Comparison of ENCODE assay signal across 9 mouse cellular contexts in the genomic region with DNA sequence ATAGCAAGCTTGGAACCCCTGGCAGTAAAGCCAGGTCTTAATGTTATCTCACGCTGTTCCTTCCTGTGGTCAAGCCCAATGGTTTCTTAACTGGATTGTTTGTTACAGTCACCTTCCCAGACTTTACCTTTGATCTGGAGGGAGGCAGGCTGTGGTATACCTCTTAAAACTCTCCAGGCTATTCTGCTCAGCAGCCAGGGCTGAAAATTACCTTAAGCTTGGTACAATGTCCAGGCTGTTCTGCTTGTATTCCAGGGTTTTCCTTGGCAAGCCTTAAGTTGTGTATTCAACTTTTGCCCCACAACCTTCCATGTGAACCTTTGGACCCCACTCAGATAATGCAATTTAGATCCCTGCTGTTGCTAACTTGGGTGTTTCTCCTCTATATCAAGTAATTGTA. TPM values are rescaled to one million over a fixed set of nuclear protein-coding genes. Genes with fewer than 3 reads are reported as not detected.
DNase-seq lines count a peak whose midpoint lies in the region; ATAC-seq and TF ChIP-seq lines count a peak whose summit lies in the region.
"Had no signal": no experiment of that assay in that cellular context is flagged by ENCODE, and none has a peak within 500 bp of the region (broad histone marks: within the 10 kb centered on the region; RNA-seq: fewer than 3 reads in every experiment).

No protein-coding gene starts in this region.

- DNase-seq in hindbrain, embryonic 14.5 days (ENCODE audit: low spot score), result no peak
- DNase-seq in MEL (ENCODE audit: low read depth, low spot score), result peak; percentile 30
- DNase-seq in intestine, embryonic 14.5 days (ENCODE audit: low spot score), result no peak
- no peak for DNase-seq in cerebellum, postnatal 36 days
- DNase-seq in thymus, postnatal 14 days, result no peak
- no peak for DNase-seq in thymus, postnatal 4 days

- no peak for TF ChIP-seq POLR2A in MEL (IDR thresholded peaks at IDR 0.05; ENCODE audit: control insufficient read depth in 1 of 2, insufficient read depth in 1 of 2, low read depth in 1 of 2, low read length in 2 of 2, poor library complexity in 1 of 2)

- H3K9ac ChIP-seq in hindbrain, embryonic 12.5 days, result no peak overlapping the region
- H3K9ac ChIP-seq in hindbrain, embryonic 14.5 days, result no peak overlapping the region
- H3K9ac ChIP-seq in MEL (ENCODE audit: control insufficient read depth, low read depth, low read length, poor library complexity, severe bottlenecking), result peak overlapping the region; percentile 27; the same call in 1 of the 2 replicates
- no peak overlapping the region for H3K9ac ChIP-seq in intestine, embryonic 14.5 days (ENCODE audit: low read length)
- H3K9ac ChIP-seq in liver, embryonic 12.5 days, result peak overlapping the region; percentile 96

- H3K79me2 ChIP-seq in MEL (ENCODE audit: control insufficient read depth, insufficient read depth, low read length, poor library complexity), result peaks cover 26% of the 10 kb centered on the region

- H3K36me3 ChIP-seq in hindbrain, embryonic 12.5 days, result no peaks in the 10 kb centered on the region
- no peaks in the 10 kb centered on the region for H3K36me3 ChIP-seq in hindbrain, embryonic 14.5 days (replicated peaks; ENCODE audit: control insufficient read depth, insufficient read depth)
- H3K36me3 ChIP-seq in MEL (ENCODE audit: control insufficient read depth in 1 of 2, insufficient read depth in 2 of 2, low read length in 2 of 2), result peaks cover 0 to 26% of the 10 kb centered on the region in 2 experiments; a peak in 2 of 4 replicates
- H3K36me3 ChIP-seq in intestine, embryonic 14.5 days (ENCODE audit: control insufficient read depth, insufficient read depth, low read length), result 0 out of 2 replicates have a peak, but pooled peaks cover 3% of the 10 kb centered on the region
- H3K36me3 ChIP-seq in liver, embryonic 12.5 days, result peaks cover 13% of the 10 kb centered on the region

- H3K9me3 ChIP-seq in hindbrain, embryonic 12.5 days (replicated peaks), result no peaks in the 10 kb centered on the region
- H3K9me3 ChIP-seq in hindbrain, embryonic 14.5 days (ENCODE audit: control insufficient read depth, low read length), result no peaks in the 10 kb centered on the region
- no peaks in the 10 kb centered on the region for H3K9me3 ChIP-seq in MEL (replicated peaks; ENCODE audit: insufficient read depth, low read length)
- H3K9me3 ChIP-seq in intestine, embryonic 14.5 days (ENCODE audit: control insufficient read depth, low read length), result no peaks in the 10 kb centered on the region
- H3K9me3 ChIP-seq in liver, embryonic 12.5 days (replicated peaks), result no peaks in the 10 kb centered on the region

- peak overlapping the region; percentile 13; the same call in 1 of the 2 replicates for H3K4me2 ChIP-seq in hindbrain, embryonic 12.5 days (replicated peaks)
- no peak overlapping the region for H3K4me2 ChIP-seq in hindbrain, embryonic 14.5 days (replicated peaks)
- H3K4me2 ChIP-seq in intestine, embryonic 14.5 days (ENCODE audit: low read length), result 0 out of 2 replicates have a peak overlapping the region, but pooled peaks have one; percentile 58
- peak overlapping the region; percentile 91 for H3K4me2 ChIP-seq in liver, embryonic 12.5 days

- no peak for ATAC-seq in hindbrain, embryonic 12.5 days (ENCODE audit: low FRiP score)
- ATAC-seq in hindbrain, embryonic 14.5 days (ENCODE audit: low FRiP score), result no peak
- no peak for ATAC-seq in intestine, embryonic 14.5 days (replicated peaks; ENCODE audit: low FRiP score, low TSS enrichment, low read depth)
- no peak for ATAC-seq in liver, embryonic 12.5 days

- no peak for TF ChIP-seq CTCF in MEL (IDR thresholded peaks at IDR 0.05 in 2 of 3, conservative IDR thresholded peaks at IDR 0.05 in 1 of 3; ENCODE audit: control insufficient read depth in 1 of 3, insufficient read depth in 1 of 3, low read depth in 2 of 3, low read length in 3 of 3, poor library complexity in 1 of 3, severe bottlenecking in 1 of 3)

- WGBS in hindbrain, embryonic 12.5 days, result 90% methylated on average over 1 of the region's 1 CpGs
- 94% methylated on average over 1 of the region's 1 CpGs for WGBS in hindbrain, embryonic 14.5 days
- WGBS in intestine, embryonic 14.5 days, result 68% methylated on average over 1 of the region's 1 CpGs
- WGBS in liver, embryonic 12.5 days (ENCODE audit: insufficient replicate concordance), result 13% methylated on average over 1 of the region's 1 CpGs

- H3K4me3 ChIP-seq in hindbrain, embryonic 12.5 days, result no peak overlapping the region
- no peak overlapping the region for H3K4me3 ChIP-seq in hindbrain, embryonic 14.5 days (replicated peaks; ENCODE audit: low read length)
- H3K4me3 ChIP-seq in MEL (ENCODE audit: control insufficient read depth in 1 of 2, insufficient read depth in 1 of 2, low read depth in 2 of 2, low read length in 2 of 2), result 0 out of 4 replicates have a peak overlapping the region, but pooled peaks of 1 of the 2 experiments have one; percentile 2
- H3K4me3 ChIP-seq in intestine, embryonic 14.5 days (ENCODE audit: low read depth, low read length), result no peak overlapping the region
- H3K4me3 ChIP-seq in liver, embryonic 12.5 days, result peak overlapping the region; percentile 91
- H3K4me3 ChIP-seq: left cerebral cortex, adult 2 months had no signal

- H3K4me1 ChIP-seq in hindbrain, embryonic 12.5 days, result peaks cover 17% of the 10 kb centered on the region
- peaks cover 11% of the 10 kb centered on the region for H3K4me1 ChIP-seq in hindbrain, embryonic 14.5 days (replicated peaks; ENCODE audit: control insufficient read depth, insufficient read depth, low read length)
- peaks cover 17 to 22% of the 10 kb centered on the region in 2 experiments for H3K4me1 ChIP-seq in MEL (ENCODE audit: control insufficient read depth in 1 of 2, insufficient read depth in 2 of 2, low read length in 2 of 2)
- peaks cover 12% of the 10 kb centered on the region for H3K4me1 ChIP-seq in intestine, embryonic 14.5 days (replicated peaks; ENCODE audit: control insufficient read depth, insufficient read depth, low read length)
- H3K4me1 ChIP-seq in liver, embryonic 12.5 days, result peaks cover 56% of the 10 kb centered on the region

- H3K27ac ChIP-seq in hindbrain, embryonic 12.5 days, result no peak overlapping the region
- H3K27ac ChIP-seq in hindbrain, embryonic 14.5 days, result no peak overlapping the region
- peak overlapping the region; percentile 31; the same call in 1 of the 2 replicates for H3K27ac ChIP-seq in MEL (ENCODE audit: control insufficient read depth, low read depth, low read length)
- no peak overlapping the region for H3K27ac ChIP-seq in intestine, embryonic 14.5 days (ENCODE audit: low read depth)
- peak overlapping the region; percentile 95 for H3K27ac ChIP-seq in liver, embryonic 12.5 days
- H3K27ac ChIP-seq: left cerebral cortex, adult 2 months had no signal

- no peak for TF ChIP-seq RAD21 in MEL (IDR thresholded peaks at IDR 0.05; ENCODE audit: low read depth, low read length)

- TF ChIP-seq EP300 in MEL (IDR thresholded peaks at IDR 0.05; ENCODE audit: low read depth in 1 of 2, low read length in 2 of 2), result no peak

- no peaks in the 10 kb centered on the region for H3K27me3 ChIP-seq in hindbrain, embryonic 12.5 days
- H3K27me3 ChIP-seq in hindbrain, embryonic 14.5 days (ENCODE audit: control insufficient read depth, insufficient read depth, low read length), result no peaks in the 10 kb centered on the region
- H3K27me3 ChIP-seq in MEL (ENCODE audit: control insufficient read depth in 1 of 2, insufficient read depth in 2 of 2, low read length in 2 of 2), result no peaks in the 10 kb centered on the region
- H3K27me3 ChIP-seq in intestine, embryonic 14.5 days (replicated peaks; ENCODE audit: control insufficient read depth, insufficient read depth, low read length), result no peaks in the 10 kb centered on the region
- H3K27me3 ChIP-seq in liver, embryonic 12.5 days (replicated peaks), result no peaks in the 10 kb centered on the region

TF ChIP-seq in MEL, 35 proteins besides CTCF, POLR2A, EP300 and RAD21:
- no peak for TF ChIP-seq TBP (IDR thresholded peaks at IDR 0.05; ENCODE audit: low read depth, low read length)
- TF ChIP-seq E2F4 (IDR thresholded peaks at IDR 0.05; ENCODE audit: borderline replicate concordance, low read depth, low read length), result no peak
- TF ChIP-seq CHD1 (IDR thresholded peaks at IDR 0.05; ENCODE audit: low read depth, low read length), result 0 out of 2 replicates have a peak, but pooled peaks have one; percentile 6
- TF ChIP-seq JUND (IDR thresholded peaks at IDR 0.05; ENCODE audit: low read depth, low read length), result no peak

RNA-seq across cellular contexts. Expression of a gene that starts 2.0 kb away (rescaled TPM):
- polyA plus RNA-seq in hindbrain, embryonic 12.5 days (2016; fragmentation: Nextera tagmentation; extraction: Ambion mirVana), result 3.5 and 4.3 TPM in 2 replicates
- polyA plus RNA-seq in hindbrain, embryonic 14.5 days (2014; fragmentation: Nextera tagmentation; extraction: Ambion mirVana), result 4.4 and 4.7 TPM in 2 replicates
- total RNA-seq in MEL (2012; rRNA removed), result 3.4 and 4.6 TPM in 2 replicates
- polyA plus RNA-seq in MEL (2012; ENCODE audit: insufficient read depth in 1 of 2, insufficient read length in 2 of 2, low read depth in 1 of 2, low replicate concordance in 2 of 2, missing spikeins in 1 of 2), result 10 to 100 TPM; 11.0 to 89.6 TPM
- polyA plus RNA-seq in intestine, embryonic 14.5 days (2014; fragmentation: Nextera tagmentation; extraction: Ambion mirVana), result 4.6 and 5.0 TPM in 2 replicates
- polyA plus RNA-seq in liver, embryonic 12.5 days (2016; fragmentation: Nextera tagmentation; extraction: Ambion mirVana), result 2.5 and 2.9 TPM in 2 replicates

RNA-seq across cellular contexts. Expression of a gene that starts 35.4 kb away (rescaled TPM):
- 92.5 and 100 TPM in 2 replicates for polyA plus RNA-seq in hindbrain, embryonic 12.5 days (2016; fragmentation: Nextera tagmentation; extraction: Ambion mirVana)
- 41.0 and 46.7 TPM in 2 replicates for polyA plus RNA-seq in hindbrain, embryonic 14.5 days (2014; fragmentation: Nextera tagmentation; extraction: Ambion mirVana)
- 52.1 and 52.8 TPM in 2 replicates for total RNA-seq in MEL (2012; rRNA removed)
- polyA plus RNA-seq in MEL (2012; ENCODE audit: insufficient read depth in 1 of 2, insufficient read length in 2 of 2, low read depth in 1 of 2, low replicate concordance in 2 of 2, missing spikeins in 1 of 2), result 100 to 1,000 TPM in 1 of 2 experiments, 10 to 100 TPM in 1; 90.4 to 204 TPM
- 63.6 and 65.5 TPM in 2 replicates for polyA plus RNA-seq in intestine, embryonic 14.5 days (2014; fragmentation: Nextera tagmentation; extraction: Ambion mirVana)
- 129 and 132 TPM in 2 replicates for polyA plus RNA-seq in liver, embryonic 12.5 days (2016; fragmentation: Nextera tagmentation; extraction: Ambion mirVana)

RNA-seq across cellular contexts. Expression of a gene that starts 35.5 kb away (rescaled TPM):
- polyA plus RNA-seq in hindbrain, embryonic 12.5 days (2016; fragmentation: Nextera tagmentation; extraction: Ambion mirVana), result 59.6 and 65.5 TPM in 2 replicates
- polyA plus RNA-seq in hindbrain, embryonic 14.5 days (2014; fragmentation: Nextera tagmentation; extraction: Ambion mirVana), result 169 and 200 TPM in 2 replicates
- total RNA-seq in MEL (2012; rRNA removed), result 34.9 and 42.5 TPM in 2 replicates
- polyA plus RNA-seq in MEL (2012; ENCODE audit: insufficient read depth in 1 of 2, insufficient read length in 2 of 2, low read depth in 1 of 2, low replicate concordance in 2 of 2, missing spikeins in 1 of 2), result 10 to 100 TPM in 1 of 2 experiments, not detected in 1; 38.5 TPM
- 63.0 and 68.0 TPM in 2 replicates for polyA plus RNA-seq in intestine, embryonic 14.5 days (2014; fragmentation: Nextera tagmentation; extraction: Ambion mirVana)
- polyA plus RNA-seq in liver, embryonic 12.5 days (2016; fragmentation: Nextera tagmentation; extraction: Ambion mirVana), result 27.2 and 28.0 TPM in 2 replicates

Comparison
In these comparisons a context has a peak if more than half of its experiments do, and no peak if none do; other contexts are left out.
1. H3K27ac ChIP-seq: peak in MEL (single experiment) and liver, embryonic 12.5 days (single experiment); none in hindbrain, embryonic 12.5 days (single experiment), hindbrain, embryonic 14.5 days (single experiment) and intestine, embryonic 14.5 days (single experiment).
2. H3K9ac ChIP-seq: peak in MEL (single experiment) and liver, embryonic 12.5 days (single experiment); none in hindbrain, embryonic 12.5 days (single experiment), hindbrain, embryonic 14.5 days (single experiment) and intestine, embryonic 14.5 days (single experiment).